Mouse (Mus musculus): Measurements from ENCODE around the gene Sdcbp2. TPM values are rescaled to one million over a fixed set of nuclear protein-coding genes. Genes with fewer than 3 reads are reported as not detected.
"Not testable (repeated sequence)": the region's sequence is repeated elsewhere in the genome, so short reads cannot be mapped to it uniquely, and the experiment has no call there.

Gene Sdcbp2
- polyA plus RNA-seq, 1 experiment = not detected

GRCm38 (mm10) chr2:151602106-151602505 lies 29.7 kb downstream of the Sdcbp2 start:
- Histone ChIP-seq H3K4me3 (replicated peaks; ENCODE audit: control insufficient read depth, low read depth, low read length) (no peak overlapping the region), H3K27ac (ENCODE audit: control insufficient read depth, insufficient read depth, low read depth, low read length, poor library complexity) (no peak overlapping the region), H3K4me1 (ENCODE audit: control insufficient read depth, insufficient read depth, low read length) (no peaks in the 10 kb centered on the region)
- no peak for TF ChIP-seq POLR2A (IDR thresholded peaks at IDR 0.05; ENCODE audit: borderline replicate concordance, control insufficient read depth, low read depth, low read length)
- TF ChIP-seq CTCF (IDR thresholded peaks at IDR 0.05; ENCODE audit: control insufficient read depth, insufficient read depth, low read length) = no peak
- WGBS = 62% methylated on average over 4 of the region's 4 CpGs

GRCm38 (mm10) chr2:151603630-151604029 lies 31.2 kb downstream of the Sdcbp2 start:
- Histone ChIP-seq H3K27ac (ENCODE audit: control insufficient read depth, insufficient read depth, low read depth, low read length, poor library complexity) (no peak overlapping the region), H3K4me3 (replicated peaks; ENCODE audit: control insufficient read depth, low read depth, low read length) (no peak overlapping the region), H3K4me1 (ENCODE audit: control insufficient read depth, insufficient read depth, low read length) (no peaks in the 10 kb centered on the region)
- 53% methylated on average over 4 of the region's 4 CpGs for WGBS
- TF ChIP-seq CTCF (IDR thresholded peaks at IDR 0.05; ENCODE audit: control insufficient read depth, insufficient read depth, low read length) (no peak), POLR2A (IDR thresholded peaks at IDR 0.05; ENCODE audit: borderline replicate concordance, control insufficient read depth, low read depth, low read length) (no peak)

- Histone ChIP-seq H3K4me1 (ENCODE audit: control insufficient read depth, insufficient read depth, low read length) (no peaks in the 10 kb centered on the region), H3K27ac (ENCODE audit: control insufficient read depth, insufficient read depth, low read depth, low read length, poor library complexity) (no peak overlapping the region; the same call in 1 of the 2 replicates), H3K4me3 (replicated peaks; ENCODE audit: control insufficient read depth, low read depth, low read length) (no peak overlapping the region)
- WGBS = 24% methylated on average over 11 of the region's 11 CpGs
- TF ChIP-seq CTCF (IDR thresholded peaks at IDR 0.05; ENCODE audit: control insufficient read depth, insufficient read depth, low read length) (no peak), POLR2A (IDR thresholded peaks at IDR 0.05; ENCODE audit: borderline replicate concordance, control insufficient read depth, low read depth, low read length) (no peak)
These were observed 33.1 kb downstream of the Sdcbp2 start for GRCm38 (mm10) chr2:151605437-151605987.

GRCm38 (mm10) chr2:151608435-151608834 lies 36.0 kb downstream of the Sdcbp2 start:
- Histone ChIP-seq H3K4me1 (ENCODE audit: control insufficient read depth, insufficient read depth, low read length) (no peaks in the 10 kb centered on the region), H3K4me3 (replicated peaks; ENCODE audit: control insufficient read depth, low read depth, low read length) (no peak overlapping the region), H3K27ac (ENCODE audit: control insufficient read depth, insufficient read depth, low read depth, low read length, poor library complexity) (no peak overlapping the region)
- TF ChIP-seq CTCF (IDR thresholded peaks at IDR 0.05; ENCODE audit: control insufficient read depth, insufficient read depth, low read length) (no peak), POLR2A (IDR thresholded peaks at IDR 0.05; ENCODE audit: borderline replicate concordance, control insufficient read depth, low read depth, low read length) (no peak)
- WGBS = 71% methylated on average over 1 of the region's 1 CpGs

- no peak overlapping the region for H3K4me3 ChIP-seq (replicated peaks; ENCODE audit: control insufficient read depth, low read depth, low read length)
- H3K4me1 ChIP-seq (ENCODE audit: control insufficient read depth, insufficient read depth, low read length) = no peaks in the 10 kb centered on the region
- no peak for TF ChIP-seq POLR2A (IDR thresholded peaks at IDR 0.05; ENCODE audit: borderline replicate concordance, control insufficient read depth, low read depth, low read length)
- no peak for TF ChIP-seq CTCF (IDR thresholded peaks at IDR 0.05; ENCODE audit: control insufficient read depth, insufficient read depth, low read length)
- 59% methylated on average over 3 of the region's 3 CpGs for WGBS
- H3K27ac ChIP-seq (ENCODE audit: control insufficient read depth, insufficient read depth, low read depth, low read length, poor library complexity) = no peak overlapping the region
These were observed 37.6 kb downstream of the Sdcbp2 start for GRCm38 (mm10) chr2:151609974-151610373.

GRCm38 (mm10) chr2:151615779-151616178 lies 43.4 kb downstream of the Sdcbp2 start:
- not testable (repeated sequence) for H3K27ac ChIP-seq (ENCODE audit: control insufficient read depth, insufficient read depth, low read depth, low read length, poor library complexity); H3K4me1 ChIP-seq (ENCODE audit: control insufficient read depth, insufficient read depth, low read length); H3K4me3 ChIP-seq (replicated peaks; ENCODE audit: control insufficient read depth, low read depth, low read length)
- WGBS = 75% methylated on average over 8 of the region's 8 CpGs

GRCm38 (mm10) chr2:151616551-151617329 lies 44.3 kb downstream of the Sdcbp2 start:
- H3K27ac ChIP-seq (ENCODE audit: control insufficient read depth, insufficient read depth, low read depth, low read length, poor library complexity) = no peak overlapping the region
- no peak for TF ChIP-seq POLR2A (IDR thresholded peaks at IDR 0.05; ENCODE audit: borderline replicate concordance, control insufficient read depth, low read depth, low read length)
- no peak overlapping the region for H3K4me3 ChIP-seq (replicated peaks; ENCODE audit: control insufficient read depth, low read depth, low read length)
- WGBS = 69% methylated on average over 6 of the region's 6 CpGs
- no peaks in the 10 kb centered on the region for H3K4me1 ChIP-seq (ENCODE audit: control insufficient read depth, insufficient read depth, low read length)

GRCm38 (mm10) chr2:151623776-151624175 lies 51.4 kb downstream of the Sdcbp2 start:
- Histone ChIP-seq H3K4me1 (ENCODE audit: control insufficient read depth, insufficient read depth, low read length) (no peaks in the 10 kb centered on the region), H3K4me3 (replicated peaks; ENCODE audit: control insufficient read depth, low read depth, low read length) (no peak overlapping the region), H3K27ac (ENCODE audit: control insufficient read depth, insufficient read depth, low read depth, low read length, poor library complexity) (no peak overlapping the region)
- TF ChIP-seq CTCF (IDR thresholded peaks at IDR 0.05; ENCODE audit: control insufficient read depth, insufficient read depth, low read length) (no peak), POLR2A (IDR thresholded peaks at IDR 0.05; ENCODE audit: borderline replicate concordance, control insufficient read depth, low read depth, low read length) (no peak)
- WGBS = 67% methylated on average over 3 of the region's 3 CpGs

- WGBS = 81% methylated on average over 7 of the region's 7 CpGs
- TF ChIP-seq CTCF (IDR thresholded peaks at IDR 0.05; ENCODE audit: control insufficient read depth, insufficient read depth, low read length) (no peak), POLR2A (IDR thresholded peaks at IDR 0.05; ENCODE audit: borderline replicate concordance, control insufficient read depth, low read depth, low read length) (no peak)
- Histone ChIP-seq H3K4me3 (replicated peaks; ENCODE audit: control insufficient read depth, low read depth, low read length) (no peak overlapping the region), H3K4me1 (ENCODE audit: control insufficient read depth, insufficient read depth, low read length) (no peaks in the 10 kb centered on the region), H3K27ac (ENCODE audit: control insufficient read depth, insufficient read depth, low read depth, low read length, poor library complexity) (no peak overlapping the region)
These were observed 53.9 kb downstream of the Sdcbp2 start for GRCm38 (mm10) chr2:151626296-151626695.
